Mouse (Mus musculus) monocyte, adult 5-6 weeks (primary cell): Measurements from ENCODE around the gene Pkd1l1. TPM values are rescaled to one million over a fixed set of nuclear protein-coding genes. Genes with fewer than 3 reads are reported as not detected.

Source experiments
- ATAC-seq: fragments of 153-309, 156-312 bp; replicated peaks from 2 replicates; pipeline ENCODE4 v1.8.0; 2017; ENCODE audit warnings: mild to moderate bottlenecking; ENCODE audit not compliant: low TSS enrichment, insufficient number of reproducible peaks, severe bottlenecking, poor library complexity, low FRiP score
- total RNA-seq: library from RNA; stranded (forward); fragments of 200-1000, 200-491, 200-594 nt; gene quantifications from 3 replicates; pipeline ENCODE4 v1.2.3, GENCODE M21; 2017

Pkd1l1 gene
- total RNA-seq, 1 experiment from 2014 or later, result not detected

DNA sequence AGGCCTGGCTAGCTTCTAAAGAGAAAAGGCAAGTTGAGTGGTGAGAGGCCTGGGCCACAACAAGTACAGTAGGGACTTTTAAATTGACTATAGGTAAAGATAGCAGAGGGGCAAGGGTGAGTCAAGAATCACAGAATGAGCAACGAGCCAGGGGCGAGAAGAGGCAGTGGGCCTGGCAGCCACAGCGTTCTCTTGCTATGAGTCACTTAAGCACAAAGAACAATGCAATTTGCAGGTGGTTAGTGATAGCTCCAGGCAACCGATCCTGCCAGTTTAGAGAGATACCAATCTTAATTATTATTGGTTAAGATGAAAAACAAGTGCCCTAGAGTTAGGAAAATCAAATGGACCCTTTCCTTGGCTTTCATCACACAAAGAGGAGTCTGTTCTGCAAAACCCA lies 142.5 kb downstream of the Pkd1l1 start:
- ATAC-seq, result no peak

GRCm38 (mm10) chr11:8829561-8829960 lies 143.5 kb downstream of the Pkd1l1 start:
- no peak for ATAC-seq

GRCm38 (mm10) chr11:8828836-8829526 lies 144.1 kb downstream of the Pkd1l1 start:
- ATAC-seq, result no peak

- ATAC-seq, result no peak
Measured at GRCm38 (mm10) chr11:8826609-8827008, 146.5 kb downstream of the Pkd1l1 start.

DNA sequence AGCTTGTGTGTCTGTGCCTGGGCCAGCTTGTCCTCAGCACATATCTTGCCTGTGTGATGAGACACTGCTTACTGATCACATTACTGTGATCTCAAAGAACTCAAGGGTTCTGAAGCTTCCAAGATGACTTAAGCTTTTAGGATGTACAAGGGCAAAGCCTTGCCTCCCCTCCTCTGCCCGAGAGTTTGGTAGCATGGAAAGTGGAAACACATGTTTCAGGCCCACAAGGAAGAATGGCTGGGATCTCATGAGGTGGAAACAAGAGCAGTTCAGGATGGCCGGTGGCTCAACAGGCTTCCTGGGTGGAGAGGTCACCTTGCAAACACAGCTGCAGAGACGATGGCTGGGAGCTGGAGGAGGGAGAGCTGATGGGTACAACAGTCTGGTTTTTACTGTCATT lies 147.0 kb downstream of the Pkd1l1 start:
- no peak for ATAC-seq

- ATAC-seq, result no peak
Measured at GRCm38 (mm10) chr11:8825413-8825812, 147.7 kb downstream of the Pkd1l1 start.

- no peak for ATAC-seq
Measured at GRCm38 (mm10) chr11:8821403-8821802, 151.7 kb downstream of the Pkd1l1 start.

DNA sequence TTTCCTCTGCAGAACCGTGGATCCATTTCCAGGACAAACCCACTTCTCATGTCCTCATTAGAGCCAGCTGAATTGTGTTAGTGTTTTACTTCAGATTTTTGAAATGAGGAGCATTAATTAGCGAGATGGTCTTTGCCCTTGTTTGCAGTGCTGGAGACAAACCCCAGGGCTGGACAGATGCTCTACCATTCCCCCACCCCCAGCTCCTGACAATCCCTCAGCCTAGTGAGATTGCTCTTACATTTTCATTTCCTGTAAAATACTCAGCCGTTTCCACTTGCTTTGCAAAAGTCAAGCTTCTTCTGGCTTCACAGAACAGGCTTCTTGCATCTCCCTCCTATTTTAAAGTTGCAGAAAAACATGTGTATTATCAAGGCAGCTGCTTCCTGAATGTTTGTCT lies 155.7 kb downstream of the Pkd1l1 start:
- no peak for ATAC-seq

- no peak for ATAC-seq
Measured at GRCm38 (mm10) chr11:8814097-8814790, 158.8 kb downstream of the Pkd1l1 start.

DNA sequence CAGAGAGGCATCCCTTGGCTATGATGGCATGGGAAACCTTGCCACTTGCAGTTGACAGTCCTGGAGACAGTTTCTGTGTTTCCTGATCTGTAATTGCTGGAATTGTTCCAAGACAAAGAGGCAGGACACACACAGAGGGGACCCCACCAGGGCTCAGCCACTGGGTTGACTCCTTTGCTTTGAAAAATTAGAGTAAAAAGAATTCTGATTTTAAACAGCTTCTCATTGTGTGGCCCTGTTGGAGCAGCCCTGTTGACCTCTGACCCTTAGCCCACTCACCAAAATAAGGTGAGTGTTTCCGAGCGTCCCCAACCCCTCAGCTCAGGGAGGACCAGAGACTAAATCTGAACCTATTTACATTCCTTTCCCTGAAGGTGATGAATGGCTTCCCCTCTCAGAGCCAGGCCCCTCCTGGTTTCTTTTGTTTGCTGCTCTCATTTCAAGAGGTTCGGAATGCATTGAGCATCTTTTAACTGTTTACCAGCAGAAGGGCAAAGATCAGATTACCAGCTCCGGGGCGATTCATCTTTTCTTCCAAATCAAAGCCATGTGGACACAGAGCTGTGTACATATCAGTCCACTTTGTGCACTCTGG lies 161.5 kb downstream of the Pkd1l1 start:
- no peak for ATAC-seq

GRCm38 (mm10) chr11:8809644-8810043 lies 163.4 kb downstream of the Pkd1l1 start:
- no peak for ATAC-seq

- ATAC-seq, result no peak
Measured at GRCm38 (mm10) chr11:8807009-8807408, 166.1 kb downstream of the Pkd1l1 start.

DNA sequence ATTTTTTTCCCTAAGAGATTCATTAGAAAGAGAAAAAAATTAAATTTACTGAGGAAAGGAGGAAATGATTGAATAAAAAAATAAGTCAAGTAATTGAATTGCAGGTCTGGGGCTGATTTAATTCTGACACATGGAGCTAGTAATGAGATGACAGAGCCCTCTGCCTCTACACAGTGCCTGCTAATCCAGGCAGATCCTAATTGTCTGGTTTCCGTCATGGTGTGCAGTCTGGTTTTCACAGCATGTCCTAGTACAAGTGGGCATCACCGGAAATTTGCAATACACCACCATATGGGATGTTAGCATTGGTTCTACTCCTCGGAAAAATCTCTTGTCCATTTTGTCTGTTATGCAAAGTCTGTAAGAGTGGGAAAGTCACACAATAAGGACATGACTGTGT lies 168.9 kb downstream of the Pkd1l1 start:
- ATAC-seq, result no peak

- no peak for ATAC-seq
Measured at GRCm38 (mm10) chr11:8797486-8797885, 175.6 kb downstream of the Pkd1l1 start.

- ATAC-seq, result no peak
Measured at GRCm38 (mm10) chr11:8795031-8795430, 178.0 kb downstream of the Pkd1l1 start.

GRCm38 (mm10) chr11:8792146-8792545 lies 180.9 kb downstream of the Pkd1l1 start:
- no peak for ATAC-seq

- no peak for ATAC-seq
Measured at GRCm38 (mm10) chr11:8789186-8789585, 183.9 kb downstream of the Pkd1l1 start.

GRCm38 (mm10) chr11:8787604-8788003 lies 185.5 kb downstream of the Pkd1l1 start:
- ATAC-seq, result no peak

GRCm38 (mm10) chr11:8784413-8784812 lies 188.7 kb downstream of the Pkd1l1 start:
- ATAC-seq, result no peak

- no peak for ATAC-seq
Measured at GRCm38 (mm10) chr11:8782141-8782465, 191.0 kb downstream of the Pkd1l1 start.
